Comparison of ENCODE assay signal across 9 mouse cellular contexts in genomic region chr5:116289897-116290296, GRCm38 (mm10). TPM values are rescaled to one million over a fixed set of nuclear protein-coding genes. Genes with fewer than 3 reads are reported as not detected.
A peak's percentile ranks its signal among the peaks of the same experiment; 100 is the strongest.
DNase-seq lines count a peak whose midpoint lies in the region; ATAC-seq lines count a peak whose summit lies in the region.
"Had no signal": no experiment of that assay in that cellular context is flagged by ENCODE, and none has a peak within 500 bp of the region (broad histone marks: within the 10 kb centered on the region; RNA-seq: fewer than 3 reads in every experiment).

No protein-coding gene starts in this region.

- H3K9ac ChIP-seq in intestine, embryonic 15.5 days, result no peak overlapping the region

- H3K27me3 ChIP-seq in intestine, embryonic 15.5 days (replicated peaks), result no peaks in the 10 kb centered on the region

- H3K9me3 ChIP-seq in intestine, embryonic 15.5 days, result no peaks in the 10 kb centered on the region

- DNase-seq in ES-CJ7 (ENCODE audit: low read depth, low spot score), result peak; percentile 92
- DNase-seq in lung, postnatal 4 days, result peak; percentile 39 to 57
- no peak for DNase-seq in urinary bladder, postnatal 10 days (ENCODE audit: low spot score)
- DNase-seq in right cerebral cortex, adult 2 months (ENCODE audit: low spot score in 2 of 2), result no peak
- DNase-seq in spleen, postnatal 36 days (ENCODE audit: low spot score in 2 of 2), result no peak

- no peak overlapping the region for H3K4me3 ChIP-seq in intestine, embryonic 15.5 days (replicated peaks)

- no peak overlapping the region for H3K27ac ChIP-seq in intestine, embryonic 15.5 days

- ATAC-seq in common myeloid progenitor, adult 5-6 weeks (replicated peaks; ENCODE audit: low read depth, poor library complexity, severe bottlenecking), result peak; percentile 48
- peak; percentile 22; the same call in 1 of the 2 replicates for ATAC-seq in intestine, embryonic 15.5 days
- no peak for ATAC-seq in frontal cortex, adult (ENCODE audit: low TSS enrichment)

- peaks cover 12% of the 10 kb centered on the region for H3K4me1 ChIP-seq in intestine, embryonic 15.5 days (replicated peaks)

- H3K36me3 ChIP-seq in intestine, embryonic 15.5 days, result no peaks in the 10 kb centered on the region

- 10% methylated on average over 9 of the region's 9 CpGs for WGBS in intestine, embryonic 15.5 days

- H3K4me2 ChIP-seq in intestine, embryonic 15.5 days (replicated peaks), result peak overlapping the region; percentile 50

RNA-seq across cellular contexts. Expression of gene Ccdc60, which starts 1.1 kb away (rescaled TPM):
- total RNA-seq in common myeloid progenitor, adult 5-6 weeks (2017), result 1.0 TPM in 1 of 2 replicates, not detected in the other
- 1.7 and 1.8 TPM in 2 replicates for polyA plus RNA-seq in intestine, embryonic 15.5 days (2015; fragmentation: Nextera tagmentation; extraction: Ambion mirVana)
- total RNA-seq: gastrocnemius, adult 18-20 months had no signal

Comparison
In these comparisons a context has a peak if more than half of its experiments do, and no peak if none do; other contexts are left out.
1. DNase-seq: peak in ES-CJ7 (single experiment) and lung, postnatal 4 days (2 of 2); none in urinary bladder, postnatal 10 days (single experiment), right cerebral cortex, adult 2 months (0 of 2) and spleen, postnatal 36 days (0 of 2).